Mouse (Mus musculus) forebrain, embryonic 12.5 days (tissue): ENCODE data around the gene Olfr543. TPM values are rescaled to one million over a fixed set of nuclear protein-coding genes. Genes with fewer than 3 reads are reported as not detected.
"Not testable (repeated sequence)": the region's sequence is repeated elsewhere in the genome, so short reads cannot be mapped to it uniquely, and the experiment has no call there.

Source experiments
- ATAC-seq: fragments of 200-750 bp; cut with Nextera tagmentation; 2 replicates; pipeline ENCODE4 v1.8.0; 2017; ENCODE audit warnings: moderate TSS enrichment; ENCODE audit not compliant: low FRiP score
- H3K27ac ChIP-seq: fragments of 300-500 bp; sonication (generic); 2 replicates; pipeline ENCODE4 v1.5.1; 2016; ENCODE audit warnings: mild to moderate bottlenecking
- H3K27me3 ChIP-seq: fragments of 300-500 bp; sonication (generic); 2 replicates; pipeline ENCODE4 v1.6.1; 2016; ENCODE audit warnings: mild to moderate bottlenecking
- H3K36me3 ChIP-seq: fragments of 300-500 bp; sonication (generic); replicated peaks from 2 replicates; pipeline ENCODE4 v1.6.1; 2016; ENCODE audit warnings: mild to moderate bottlenecking
- H3K4me1 ChIP-seq: fragments of 300-500 bp; sonication (generic); 2 replicates; pipeline ENCODE4 v1.6.1; 2016
- H3K4me2 ChIP-seq: fragments of 300-500 bp; sonication (generic); 2 replicates; pipeline ENCODE4 v1.6.1; 2016; ENCODE audit warnings: mild to moderate bottlenecking, moderate library complexity
- H3K4me3 ChIP-seq: fragments of 300-500 bp; sonication (generic); replicated peaks from 2 replicates; pipeline ENCODE4 v1.5.1; 2016; ENCODE audit warnings: mild to moderate bottlenecking
- H3K9ac ChIP-seq: fragments of 300-500 bp; sonication (generic); 2 replicates; pipeline ENCODE4 v1.6.1; 2016; ENCODE audit warnings: mild to moderate bottlenecking
- H3K9me3 ChIP-seq: fragments of 300-500 bp; sonication (generic); 2 replicates; pipeline ENCODE4 v1.6.1; 2016
- WGBS: fragments of 180-500 bp; shearing (Covaris S2); methylation state at CpG from one replicate; pipeline ENCODE4 v1.1.7; 2016; 5-methylcytosine and 5-hydroxymethylcytosine counted together
- polyA plus RNA-seq: library from polyadenylated mRNA; unstranded; fragments of >200 nt; fragmentation: Nextera tagmentation; extraction: Ambion mirVana; gene quantifications from 2 replicates; pipeline ENCODE4 v1.2.1, GENCODE M21; 2016

Olfr543 gene
- polyA plus RNA-seq, 1 experiment from 2014 or later: 0.89 TPM

DNA sequence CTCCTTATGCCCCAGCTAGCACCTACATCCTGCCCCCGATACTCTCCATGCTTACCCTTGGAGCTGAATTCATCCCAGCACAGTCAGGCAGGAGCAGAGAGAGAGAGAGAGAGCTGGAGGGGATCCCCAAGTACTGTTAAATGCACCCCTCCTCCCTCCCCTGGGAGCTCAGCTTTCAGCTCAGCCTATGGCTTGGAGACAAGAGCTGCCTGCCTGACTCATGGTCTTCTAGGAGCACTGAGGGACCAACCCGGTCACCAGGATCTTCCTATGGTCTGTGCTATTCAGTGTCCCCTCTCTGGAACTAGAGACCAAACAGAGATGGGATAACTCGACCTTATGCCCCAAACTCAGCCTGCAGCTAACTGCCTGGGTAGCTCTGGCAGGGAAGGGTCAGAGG, 18.0 kb upstream of the Olfr543 start, which contains the start of gene Olfr545:
TSS of gene Olfr545 (minus strand) at position 101 of the 400 bp plus-strand sequence.
- WGBS: 73% methylated on average over 3 of the region's 3 CpGs
- Histone ChIP-seq H3K4me3 (no peak within 1 kb of the TSS), H3K9me3 (no peaks in the 10 kb centered on the region), H3K4me2 (no peak within 1 kb of the TSS), H3K27ac (no peak within 1 kb of the TSS), H3K36me3 (no peaks in the 10 kb centered on the region), H3K9ac (no peak within 1 kb of the TSS), H3K27me3 (no peaks in the 10 kb centered on the region), H3K4me1 (no peaks in the 10 kb centered on the region)
- no peak for ATAC-seq

DNA sequence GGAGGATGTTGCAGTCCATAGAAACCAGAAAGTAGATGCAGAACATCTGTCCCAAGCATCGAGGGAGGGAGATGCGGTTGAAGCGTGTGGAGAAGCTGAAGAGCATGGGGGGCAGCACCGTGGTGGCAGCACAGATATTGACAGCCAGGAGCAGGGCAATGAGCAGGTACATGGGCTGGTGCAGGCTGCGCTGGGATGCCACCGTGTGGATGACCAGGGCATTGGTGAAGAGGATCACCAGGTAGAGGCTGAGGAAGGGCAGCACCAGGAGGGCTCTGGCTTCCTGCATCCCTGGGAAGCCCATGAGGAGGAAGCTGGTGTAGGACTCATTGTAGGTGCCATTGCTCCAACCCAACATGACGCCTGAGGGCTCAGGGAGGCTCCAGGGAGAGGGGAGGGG, 12.9 kb upstream of the Olfr543 start:
- H3K4me3 ChIP-seq, H3K27me3 ChIP-seq, H3K4me2 ChIP-seq, H3K4me1 ChIP-seq, H3K9me3 ChIP-seq, ATAC-seq, H3K9ac ChIP-seq, H3K36me3 ChIP-seq, H3K27ac ChIP-seq: not testable (repeated sequence)
- 67% methylated on average over 7 of the region's 7 CpGs for WGBS

DNA sequence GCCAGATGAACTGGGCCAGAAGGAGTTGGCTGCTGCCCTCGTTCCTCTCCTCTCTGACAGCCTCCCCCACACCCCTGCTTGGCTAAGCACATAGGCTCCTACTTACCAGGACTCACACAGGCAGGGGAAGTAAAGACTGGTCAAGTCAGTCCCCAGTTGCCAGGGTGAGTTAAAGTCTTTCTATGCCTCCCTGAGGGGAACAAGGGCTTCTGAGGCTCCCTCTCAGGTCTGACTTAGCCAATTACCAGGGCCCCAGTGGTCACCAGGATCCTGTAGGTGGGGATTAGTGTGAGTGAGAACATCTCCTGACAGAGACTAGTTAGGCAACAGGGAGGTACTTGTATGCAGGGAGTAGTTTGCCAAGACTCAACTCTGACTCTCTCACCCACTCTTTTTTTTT, 6.7 kb upstream of the Olfr543 start, which contains the start of gene Olfr544:
TSS of gene Olfr544 (minus strand) at position 153 of the 400 bp plus-strand sequence.
- H3K4me1 ChIP-seq: no peaks in the 10 kb centered on the region
- H3K27ac ChIP-seq: no peak within 1 kb of the TSS
- no peaks in the 10 kb centered on the region for H3K9me3 ChIP-seq
- no peaks in the 10 kb centered on the region for H3K36me3 ChIP-seq
- no peak within 1 kb of the TSS for H3K4me2 ChIP-seq
- no peaks in the 10 kb centered on the region for H3K27me3 ChIP-seq
- no peak for ATAC-seq
- WGBS: 53% methylated on average over 1 of the region's 1 CpGs
- H3K9ac ChIP-seq: no peak within 1 kb of the TSS
- no peak within 1 kb of the TSS for H3K4me3 ChIP-seq

DNA sequence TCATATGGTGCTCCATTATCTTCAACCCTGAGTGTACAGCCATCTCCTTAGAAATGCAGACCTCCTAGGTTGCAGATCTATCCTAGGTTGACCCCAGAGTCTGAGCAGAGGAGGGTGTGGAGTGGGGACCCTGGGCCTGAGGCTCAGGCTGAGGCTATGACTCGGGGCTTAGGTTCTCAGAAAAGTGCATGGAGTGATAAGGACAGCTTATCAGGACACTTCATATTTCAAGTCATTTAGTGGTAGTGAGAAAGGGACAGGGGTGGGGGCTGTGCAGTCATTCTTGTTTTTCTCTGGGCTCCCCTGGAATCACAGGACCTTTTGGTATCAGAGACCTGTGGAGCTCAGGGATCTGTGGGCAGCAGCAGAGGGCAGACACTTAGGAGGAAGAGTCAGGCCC, 4.6 kb upstream of the Olfr543 start:
- H3K4me1 ChIP-seq: no peaks in the 10 kb centered on the region
- H3K9ac ChIP-seq: no peak overlapping the region
- H3K27me3 ChIP-seq: no peaks in the 10 kb centered on the region
- ATAC-seq: no peak
- no peak overlapping the region for H3K4me3 ChIP-seq
- H3K27ac ChIP-seq: no peak overlapping the region
- H3K4me2 ChIP-seq: no peak overlapping the region
- H3K36me3 ChIP-seq: no peaks in the 10 kb centered on the region
- 83% methylated on average over 1 of the region's 1 CpGs for WGBS
- no peaks in the 10 kb centered on the region for H3K9me3 ChIP-seq

DNA sequence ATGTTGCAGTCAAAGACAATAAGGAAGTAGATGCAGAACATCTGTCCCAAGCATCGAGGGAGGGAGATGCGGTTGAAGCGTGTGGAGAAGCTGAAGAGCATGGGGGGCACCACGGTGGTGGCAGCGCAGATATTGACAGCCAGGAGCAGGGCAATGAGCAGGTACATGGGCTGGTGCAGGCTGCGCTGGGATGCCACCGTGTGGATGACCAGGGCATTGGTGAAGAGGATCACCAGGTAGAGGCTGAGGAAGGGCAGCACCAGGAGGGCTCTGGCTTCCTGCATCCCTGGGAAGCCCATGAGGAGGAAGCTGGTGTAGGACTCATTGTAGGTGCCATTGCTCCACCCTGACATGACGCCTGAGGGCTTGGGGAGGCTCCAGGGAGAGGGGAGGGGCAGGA, 3.3 kb upstream of the Olfr543 start:
- H3K9ac ChIP-seq, H3K4me1 ChIP-seq, ATAC-seq, H3K9me3 ChIP-seq, H3K27me3 ChIP-seq, H3K27ac ChIP-seq, H3K36me3 ChIP-seq, H3K4me2 ChIP-seq, H3K4me3 ChIP-seq: not testable (repeated sequence)
- WGBS: 73% methylated on average over 7 of the region's 8 CpGs

DNA sequence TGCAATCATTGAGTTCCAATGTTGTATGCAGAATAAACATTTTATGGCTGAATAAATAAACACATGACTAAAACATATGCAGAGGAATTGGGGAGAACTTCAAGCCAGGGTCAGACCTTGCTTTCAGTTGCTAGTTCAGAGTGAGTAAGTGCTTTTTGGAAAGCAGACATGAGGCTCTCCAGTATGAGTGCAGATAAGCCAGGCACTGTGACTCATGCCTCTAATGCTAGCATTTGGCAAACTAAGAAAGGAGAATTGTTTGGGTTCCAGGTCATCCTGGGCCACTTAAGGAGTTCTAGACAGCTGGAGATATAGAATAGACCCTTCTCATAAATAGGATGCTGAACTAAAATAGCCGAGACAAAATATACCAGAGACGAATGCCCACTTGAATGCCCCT, 2.2 kb upstream of the Olfr543 start:
- 77% methylated on average over 2 of the region's 2 CpGs for WGBS
- H3K27me3 ChIP-seq: no peaks in the 10 kb centered on the region

DNA sequence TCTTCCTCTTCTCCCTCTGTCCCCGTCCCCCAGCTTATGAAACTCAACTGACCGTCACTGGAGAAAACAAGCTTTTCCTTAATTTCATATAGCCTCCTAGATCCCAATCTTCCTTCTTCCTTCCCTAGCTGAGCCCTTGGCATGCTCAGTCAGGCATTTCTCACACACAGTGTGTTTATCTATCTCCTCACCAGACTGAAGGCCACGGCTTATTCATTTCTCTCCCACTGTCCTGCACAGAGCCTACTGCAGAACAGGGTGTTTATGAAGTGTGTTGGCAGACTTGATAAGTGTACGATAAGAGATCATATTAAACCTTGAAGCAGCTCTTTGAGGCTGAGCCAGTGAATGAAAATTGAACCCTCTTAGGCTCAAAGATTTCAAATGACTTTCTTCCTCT, 658 bp downstream of the Olfr543 start:
- Histone ChIP-seq H3K27ac (no peak overlapping the region), H3K4me2 (no peak overlapping the region), H3K4me3 (no peak overlapping the region), H3K9ac (no peak overlapping the region), H3K9me3 (no peaks in the 10 kb centered on the region), H3K36me3 (peaks cover 6% of the 10 kb centered on the region; the same call in 1 of the 2 replicates), H3K27me3 (no peaks in the 10 kb centered on the region), H3K4me1 (no peaks in the 10 kb centered on the region)
- WGBS: 88% methylated on average over 4 of the region's 4 CpGs
- ATAC-seq: no peak

More for the DNA sequence above, 2.2 kb upstream of the Olfr543 start:
- Histone ChIP-seq H3K9me3 (no peaks in the 10 kb centered on the region), H3K4me3 (no peak overlapping the region), H3K27ac (no peak overlapping the region), H3K4me1 (no peaks in the 10 kb centered on the region), H3K4me2 (no peak overlapping the region), H3K36me3 (no peaks in the 10 kb centered on the region), H3K9ac (no peak overlapping the region)
- no peak for ATAC-seq

DNA sequence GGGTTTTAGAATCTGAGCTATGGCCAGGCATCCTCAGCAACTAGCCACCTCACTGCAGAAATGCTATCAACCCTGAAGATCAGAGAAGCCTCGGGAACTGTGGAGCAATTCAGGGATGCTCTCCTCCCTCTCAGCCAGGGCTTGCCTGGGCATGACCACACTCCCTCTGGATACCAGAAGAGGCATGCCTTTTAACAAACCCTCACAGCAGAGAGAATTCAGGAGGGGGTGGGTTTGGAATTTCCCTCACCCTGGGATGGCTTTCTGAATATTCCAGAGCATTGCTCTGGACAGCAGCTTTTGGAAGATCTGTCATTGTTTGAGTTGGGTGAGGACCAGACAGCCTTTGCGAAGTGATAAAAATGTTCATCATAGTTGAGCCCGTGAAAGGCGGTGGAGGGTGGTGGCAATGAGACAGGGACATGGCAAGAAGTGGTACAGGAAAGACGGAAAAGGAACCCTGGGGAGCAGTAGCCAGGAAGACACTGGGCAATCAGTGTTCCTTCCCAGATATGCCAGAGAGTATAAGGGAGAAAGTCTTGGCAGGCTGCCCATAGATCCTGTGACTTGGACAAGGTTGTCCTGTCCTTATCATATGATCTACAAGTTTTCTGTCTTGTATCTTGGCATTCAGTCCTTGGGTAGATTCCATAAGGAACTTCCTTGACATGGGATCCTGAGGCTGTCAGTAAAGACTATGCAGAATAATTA, 2.0 kb downstream of the Olfr543 start:
- H3K9me3 ChIP-seq: no peaks in the 10 kb centered on the region
- 86% methylated on average over 5 of the region's 5 CpGs for WGBS
- no peak overlapping the region for H3K4me3 ChIP-seq
- H3K4me1 ChIP-seq: no peaks in the 10 kb centered on the region
- ATAC-seq: no peak
- peaks cover 6% of the 10 kb centered on the region; the same call in 1 of the 2 replicates for H3K36me3 ChIP-seq
- no peak overlapping the region for H3K4me2 ChIP-seq
- H3K27me3 ChIP-seq: no peaks in the 10 kb centered on the region
- no peak overlapping the region for H3K9ac ChIP-seq
- H3K27ac ChIP-seq: no peak overlapping the region

DNA sequence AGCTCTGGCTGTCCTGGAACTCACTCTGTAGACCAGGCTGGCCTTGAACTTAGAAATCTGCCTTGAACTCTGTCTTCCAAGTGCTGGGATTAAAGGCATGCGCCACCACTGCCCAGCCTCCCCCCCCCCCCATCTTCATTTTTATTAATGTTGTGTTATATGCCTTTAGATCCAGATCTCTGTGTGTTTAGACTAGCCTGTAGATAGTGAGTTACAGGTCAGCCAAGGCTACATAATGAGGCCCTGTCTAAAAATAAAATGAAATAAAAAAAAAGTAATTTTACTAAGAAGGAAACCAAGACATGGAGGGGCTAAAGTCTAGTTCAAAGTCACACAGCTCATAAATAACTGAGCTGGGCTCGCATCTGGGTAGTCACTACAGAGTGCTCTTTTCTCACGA, 2.6 kb downstream of the Olfr543 start:
- no peak overlapping the region for H3K4me2 ChIP-seq
- H3K27me3 ChIP-seq: no peaks in the 10 kb centered on the region
- H3K27ac ChIP-seq: no peak overlapping the region
- H3K9me3 ChIP-seq: no peaks in the 10 kb centered on the region
- H3K9ac ChIP-seq: no peak overlapping the region
- no peaks in the 10 kb centered on the region for H3K4me1 ChIP-seq
- no peak overlapping the region for H3K4me3 ChIP-seq
- H3K36me3 ChIP-seq: peaks cover 6% of the 10 kb centered on the region; the same call in 1 of the 2 replicates
- ATAC-seq: no peak
- WGBS: 87% methylated on average over 3 of the region's 3 CpGs

DNA sequence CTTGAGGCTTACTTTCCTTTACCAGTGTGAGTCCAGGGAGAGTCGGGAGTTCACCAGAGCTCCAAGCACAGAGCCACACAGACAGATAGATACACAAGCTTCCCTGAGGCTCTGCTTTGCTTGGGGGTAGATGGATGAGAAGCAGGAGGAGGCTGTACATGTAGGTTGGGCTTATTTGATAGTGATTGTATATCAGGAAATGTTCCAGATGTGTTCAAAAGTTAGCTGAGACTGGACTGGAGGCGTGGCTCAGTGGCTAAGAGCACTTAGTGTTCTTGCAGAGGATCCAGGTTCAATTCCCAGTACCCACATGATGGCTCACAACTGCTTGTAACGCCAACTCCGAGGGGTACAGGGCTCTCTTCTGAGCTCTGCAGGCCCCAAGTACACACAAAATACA, 3.1 kb downstream of the Olfr543 start:
- Histone ChIP-seq H3K9ac (no peak overlapping the region), H3K27ac (no peak overlapping the region), H3K4me3 (no peak overlapping the region), H3K4me2 (no peak overlapping the region), H3K9me3 (no peaks in the 10 kb centered on the region), H3K27me3 (no peaks in the 10 kb centered on the region), H3K36me3 (peaks cover 6% of the 10 kb centered on the region; the same call in 1 of the 2 replicates), H3K4me1 (no peaks in the 10 kb centered on the region)
- no peak for ATAC-seq
- WGBS: 95% methylated on average over 4 of the region's 4 CpGs

DNA sequence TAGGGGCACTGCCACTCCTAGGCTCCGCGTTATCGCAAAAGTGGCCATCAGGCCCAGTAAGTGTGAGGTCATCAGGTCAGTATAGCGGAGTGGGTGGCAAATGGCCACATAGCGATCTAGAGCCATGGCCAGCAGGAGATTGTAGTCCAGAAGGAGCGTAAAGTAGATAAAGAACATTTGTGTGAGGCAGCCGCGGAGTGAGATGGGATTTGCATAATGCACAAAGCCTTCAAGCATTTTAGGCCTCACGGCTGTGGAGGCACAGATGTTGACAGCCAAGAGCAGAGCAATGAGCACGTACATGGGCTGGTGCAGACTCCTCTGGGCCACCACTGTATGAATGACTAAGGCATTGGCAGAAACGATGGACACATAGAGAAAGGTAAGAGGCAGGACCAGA, 4.1 kb downstream of the Olfr543 start:
- Histone ChIP-seq H3K9ac (no peak overlapping the region), H3K4me1 (no peaks in the 10 kb centered on the region), H3K9me3 (no peaks in the 10 kb centered on the region), H3K36me3 (peaks cover 6% of the 10 kb centered on the region; the same call in 1 of the 2 replicates), H3K4me2 (no peak overlapping the region), H3K4me3 (no peak overlapping the region), H3K27ac (no peak overlapping the region), H3K27me3 (no peaks in the 10 kb centered on the region)
- WGBS: 76% methylated on average over 11 of the region's 11 CpGs
- no peak for ATAC-seq

DNA sequence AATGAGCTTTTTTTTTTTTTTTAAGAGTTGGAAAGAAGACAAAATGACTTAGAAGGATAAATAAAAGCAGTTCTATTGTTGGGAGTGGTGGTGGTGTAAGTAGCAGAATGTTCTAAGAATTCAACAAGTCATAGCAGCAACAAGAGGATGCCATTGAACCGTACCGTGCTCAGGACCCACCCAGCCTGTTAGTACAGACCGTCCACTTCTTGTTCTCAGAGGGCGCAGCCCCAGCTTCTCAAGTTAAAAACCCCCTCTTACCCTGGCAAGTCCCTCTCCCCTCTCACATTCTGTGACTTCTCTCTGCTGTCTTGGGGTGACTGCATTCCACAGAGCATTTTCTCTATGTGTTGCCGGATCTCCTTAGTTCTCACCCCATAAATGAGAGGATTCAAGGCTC, 4.9 kb downstream of the Olfr543 start:
- H3K4me3 ChIP-seq: no peak overlapping the region

DNA sequence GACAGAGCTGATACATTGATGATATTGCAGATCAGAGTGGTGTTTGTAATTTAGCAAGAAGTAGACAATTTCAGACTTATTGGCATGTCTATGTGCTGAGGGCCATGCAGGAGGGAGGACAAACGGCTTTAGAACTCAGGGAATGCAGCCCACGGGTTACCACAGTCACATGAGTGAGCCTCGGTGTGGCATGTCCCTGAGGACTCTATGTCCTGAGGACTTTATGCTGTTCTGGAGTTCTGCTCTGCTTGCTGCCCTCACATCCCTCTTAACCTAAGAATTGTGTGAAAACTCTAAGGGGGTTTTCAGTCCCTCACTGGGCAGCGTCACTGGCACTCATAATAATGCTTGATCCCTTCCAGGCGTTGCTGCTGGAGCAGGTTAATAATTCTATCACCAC, 8.8 kb downstream of the Olfr543 start:
- Histone ChIP-seq H3K4me2 (no peak overlapping the region), H3K27ac (no peak overlapping the region), H3K9ac (no peak overlapping the region), H3K27me3 (no peaks in the 10 kb centered on the region), H3K9me3 (no peaks in the 10 kb centered on the region), H3K4me1 (no peaks in the 10 kb centered on the region), H3K4me3 (no peak overlapping the region), H3K36me3 (peaks cover 34% of the 10 kb centered on the region)
- WGBS: 76% methylated on average over 5 of the region's 5 CpGs
- ATAC-seq: no peak

More for the DNA sequence above, 4.9 kb downstream of the Olfr543 start:
- no peaks in the 10 kb centered on the region for H3K9me3 ChIP-seq
- H3K4me2 ChIP-seq: no peak overlapping the region
- WGBS: 97% methylated on average over 5 of the region's 5 CpGs
- no peak overlapping the region for H3K9ac ChIP-seq
- no peak overlapping the region for H3K27ac ChIP-seq
- no peaks in the 10 kb centered on the region for H3K4me1 ChIP-seq
- no peak for ATAC-seq
- H3K27me3 ChIP-seq: no peaks in the 10 kb centered on the region
- H3K36me3 ChIP-seq: peaks cover 6% of the 10 kb centered on the region; the same call in 1 of the 2 replicates
